Mouse (Mus musculus): ENCODE results near the gene Trp53inp2.

The Trp53inp2 gene

DNA sequence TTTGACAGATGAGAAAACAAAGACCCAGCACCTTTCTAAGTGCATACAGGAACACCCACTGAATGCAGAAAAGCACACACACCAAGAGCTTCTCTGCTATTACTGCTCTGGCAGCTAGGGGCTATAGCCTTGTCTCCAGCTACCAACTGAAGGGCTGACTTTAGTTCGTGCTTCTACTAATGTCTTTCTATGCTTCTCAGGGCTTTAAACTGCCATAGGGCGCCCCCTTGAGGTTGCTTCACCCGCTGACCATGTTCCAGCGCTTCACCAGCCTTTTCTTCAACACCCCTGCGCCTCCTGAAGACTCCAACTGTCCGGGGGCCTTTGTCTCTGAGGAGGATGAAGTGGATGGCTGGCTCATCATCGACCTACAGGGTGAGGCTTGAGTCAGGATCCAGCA lies 4.2 kb downstream of the Trp53inp2 start:
- DNase-seq (ENCODE audit: low spot score): peak; percentile 65

DNA sequence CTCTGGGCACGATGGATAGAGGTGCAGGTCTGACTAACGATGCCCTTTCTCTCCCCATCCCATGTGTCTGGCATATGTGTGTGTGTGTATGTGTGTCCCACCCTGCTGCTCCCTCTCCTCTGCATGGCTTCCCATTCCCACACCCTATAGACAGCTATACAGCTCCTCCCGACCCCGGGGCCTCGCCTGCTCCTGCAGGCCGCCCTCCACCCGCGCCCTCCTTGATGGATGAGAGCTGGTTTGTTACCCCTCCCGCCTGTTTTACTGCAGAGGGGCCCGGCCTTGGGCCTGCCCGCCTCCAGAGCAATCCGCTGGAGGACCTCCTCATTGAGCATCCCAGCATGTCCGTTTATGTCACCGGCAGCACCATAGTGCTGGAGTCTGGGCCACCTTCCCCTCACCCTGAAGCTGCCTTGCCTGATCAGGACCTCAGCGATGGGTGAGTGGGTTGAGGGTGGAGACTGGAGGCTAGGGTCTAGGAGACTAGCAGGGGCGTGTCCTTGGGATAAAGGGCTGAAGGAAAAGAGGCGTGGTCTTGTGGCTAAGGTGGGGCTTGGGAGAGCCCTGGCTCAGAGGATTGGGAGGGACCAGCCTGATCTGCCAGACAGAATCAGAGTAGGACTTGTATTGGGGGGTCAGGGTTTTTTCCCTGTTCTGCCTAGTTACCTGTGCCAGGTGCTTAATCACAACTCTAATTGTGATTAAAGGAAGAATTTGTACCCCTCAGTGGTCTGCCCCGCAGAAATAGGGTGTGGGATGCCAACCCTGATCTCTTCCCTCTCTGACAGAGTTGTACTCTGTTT lies 5.1 kb downstream of the Trp53inp2 start:
- DNase-seq (ENCODE audit: low spot score): no peak

DNA sequence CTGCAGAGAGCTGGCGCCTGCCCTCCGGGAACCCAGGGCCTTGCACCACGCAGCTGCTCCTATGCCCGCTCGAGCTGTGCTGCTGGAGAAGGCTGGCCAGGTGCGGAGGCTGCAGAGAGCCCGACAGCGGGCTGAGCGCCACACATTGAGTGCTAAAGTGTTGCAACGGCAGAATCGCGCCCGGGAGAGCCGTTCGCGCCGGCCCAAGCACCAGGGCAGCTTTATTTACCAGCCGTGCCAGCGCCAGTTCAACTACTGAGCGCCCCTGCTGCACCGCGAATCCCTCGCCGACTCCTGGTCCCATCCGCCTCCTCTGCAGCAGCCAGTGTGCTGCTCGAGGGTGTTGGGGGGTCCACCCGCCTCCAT lies 5.7 kb downstream of the Trp53inp2 start:
- DNase-seq (ENCODE audit: low spot score): no peak

DNA sequence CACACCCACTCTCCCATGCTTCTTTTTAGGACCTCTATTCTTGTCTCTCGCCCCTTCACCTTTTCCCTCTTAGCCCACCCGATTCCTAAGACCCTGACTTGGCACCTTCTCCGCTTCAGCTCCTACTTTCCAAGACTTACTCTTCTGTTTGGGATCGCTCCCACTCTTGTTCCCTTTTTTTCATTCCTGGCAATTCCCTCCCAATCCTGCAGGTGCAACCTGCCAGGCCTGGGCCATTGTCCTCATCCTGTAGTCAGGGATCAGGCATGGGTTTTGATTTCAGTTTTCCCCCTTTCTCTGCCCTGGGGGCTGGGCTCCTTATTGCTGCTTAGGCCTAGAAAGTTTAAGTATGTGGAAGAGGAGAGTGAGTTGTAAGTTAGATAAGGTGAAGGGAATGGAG lies 6.2 kb downstream of the Trp53inp2 start:
- no peak for DNase-seq (ENCODE audit: low spot score)

DNA sequence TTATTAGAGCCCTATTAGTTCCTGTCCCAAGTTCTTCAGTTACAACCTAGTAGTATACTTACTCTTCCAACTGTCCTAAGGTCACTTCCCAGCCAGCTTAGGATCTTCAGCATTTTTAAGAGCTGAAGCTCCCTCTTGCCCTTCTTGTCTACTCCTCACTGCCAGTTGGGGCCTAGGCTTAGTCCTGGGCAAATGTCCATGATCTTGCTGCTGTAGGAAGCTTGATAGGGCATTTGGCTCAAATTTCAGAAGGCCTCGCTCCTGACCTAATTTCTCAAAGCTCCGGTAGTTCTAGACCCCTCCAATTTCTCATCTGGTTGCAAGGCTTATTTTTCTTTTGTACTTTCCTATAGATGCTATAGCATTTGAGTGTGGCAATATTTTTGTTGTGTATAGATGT lies 7.7 kb downstream of the Trp53inp2 start:
- DNase-seq (ENCODE audit: low spot score): no peak

DNA sequence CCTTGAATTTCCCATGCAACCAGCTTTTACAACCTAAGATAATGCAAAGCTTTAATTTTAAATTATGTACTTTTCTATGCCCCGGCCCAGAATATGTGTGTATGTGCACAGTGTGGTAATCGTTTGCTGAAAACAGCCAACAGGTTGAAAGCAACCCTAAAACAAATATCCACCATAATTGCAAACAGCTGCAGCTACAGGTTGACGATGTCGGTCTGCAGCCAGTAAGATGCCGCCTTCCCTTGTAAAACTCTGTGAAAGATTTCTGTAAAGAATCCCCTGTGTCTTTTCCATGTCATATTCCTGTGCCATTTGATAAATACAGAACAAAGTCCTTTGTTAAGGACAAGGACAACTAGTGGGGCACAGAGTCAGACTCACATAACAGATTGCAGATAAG lies 13.7 kb downstream of the Trp53inp2 start:
- DNase-seq (ENCODE audit: low spot score): no peak

DNA sequence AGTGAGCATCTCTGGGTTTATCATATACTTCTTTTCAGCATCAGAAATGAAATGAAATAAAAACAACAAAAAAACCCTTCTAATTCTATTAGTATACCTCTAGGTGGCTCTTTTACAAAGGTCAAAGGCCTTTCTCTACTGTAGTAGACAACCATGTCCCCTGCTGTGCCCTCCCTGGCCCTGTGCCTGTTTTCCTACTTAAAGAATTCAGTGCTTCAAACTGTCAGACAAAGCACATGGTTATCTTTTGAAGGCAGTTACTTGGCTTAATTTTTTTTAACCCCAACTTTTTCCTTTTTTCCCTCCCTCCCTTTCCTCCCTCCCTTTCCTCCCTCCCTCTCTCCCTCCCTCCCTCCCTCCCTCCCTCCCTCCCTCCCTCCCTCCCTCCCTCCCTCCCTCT lies 19.4 kb downstream of the Trp53inp2 start:
- DNase-seq (ENCODE audit: low spot score): no peak

DNA sequence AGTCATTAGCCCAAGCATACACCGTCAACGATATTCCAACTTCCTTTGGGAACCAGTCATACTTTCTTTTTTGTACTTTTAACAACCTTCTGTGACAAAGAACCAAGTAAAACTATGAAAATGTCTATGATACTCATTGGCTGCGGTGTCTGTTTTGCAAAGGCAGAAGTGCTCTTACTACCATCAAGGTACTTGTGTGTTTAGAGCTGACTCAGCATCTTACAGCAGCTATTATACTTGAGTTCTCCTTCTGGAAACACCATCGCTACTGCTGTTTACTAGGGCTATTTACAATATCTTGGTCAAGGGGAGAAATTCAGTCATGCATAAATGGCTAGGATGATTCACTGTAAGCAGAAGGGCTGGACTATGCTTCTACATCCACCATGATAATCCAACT lies 21.1 kb downstream of the Trp53inp2 start:
- no peak for DNase-seq (ENCODE audit: low spot score)

DNA sequence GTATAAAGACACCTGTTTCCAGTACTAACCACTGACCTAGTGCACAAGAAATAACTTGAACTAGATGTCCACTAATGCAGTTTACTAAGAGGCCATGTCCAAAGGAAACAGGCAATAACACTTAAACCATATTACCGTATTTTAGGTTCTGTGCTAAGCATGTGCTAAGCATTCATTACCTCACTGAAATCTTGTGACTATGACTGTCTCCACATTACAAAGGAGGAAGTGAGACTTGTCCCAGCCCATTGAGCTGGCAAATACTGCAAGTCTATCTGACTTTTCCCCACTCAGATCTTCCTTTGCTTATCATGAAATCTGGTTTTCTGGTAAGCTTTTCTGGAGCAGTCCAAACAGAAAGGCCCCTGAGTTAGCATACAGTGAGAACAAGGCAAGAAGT lies 23.8 kb downstream of the Trp53inp2 start:
- DNase-seq (ENCODE audit: low spot score): no peak

DNA sequence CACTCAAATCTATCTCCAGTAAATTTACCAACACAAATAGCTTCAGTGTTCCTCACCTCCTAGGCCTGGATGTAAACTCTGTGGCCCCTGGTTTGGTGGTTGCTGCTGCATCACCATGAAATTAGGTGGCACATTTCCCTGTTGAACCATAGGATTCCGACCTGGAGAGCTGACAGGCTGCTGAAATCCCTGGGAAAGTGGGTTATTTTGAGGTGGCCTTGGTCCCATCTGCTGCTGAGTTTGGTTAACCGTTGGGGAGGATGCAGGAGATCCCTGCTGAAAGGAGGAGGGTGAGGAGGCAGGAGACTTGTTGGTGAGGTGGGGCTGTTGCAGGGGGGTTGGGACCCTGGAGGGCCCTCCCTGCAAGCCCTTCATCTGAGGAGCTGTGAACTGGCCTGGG lies 40.1 kb downstream of the Trp53inp2 start:
- no peak for DNase-seq (ENCODE audit: low spot score)

DNA sequence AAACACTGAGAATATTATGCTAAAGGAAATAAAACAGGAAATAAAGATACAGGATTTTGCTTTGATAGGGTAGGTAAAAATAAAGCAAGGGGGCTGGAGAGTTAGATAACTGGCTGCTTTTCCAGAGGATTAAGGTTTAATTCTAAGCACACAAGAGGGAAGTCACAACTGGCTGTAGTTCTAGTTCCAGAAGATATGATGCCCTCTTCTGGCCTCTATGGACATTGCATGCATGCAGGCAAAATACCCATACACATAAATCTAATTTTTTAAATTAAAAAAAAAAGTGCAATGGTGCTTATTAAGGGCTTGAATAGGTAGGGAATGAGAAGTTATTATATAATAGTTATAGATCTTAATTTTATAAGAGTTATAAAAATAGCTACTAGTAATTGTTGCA lies 55.6 kb downstream of the Trp53inp2 start:
- DNase-seq (ENCODE audit: low spot score): no peak

Measured in spleen, adult 12 weeks (tissue).